Mouse (Mus musculus) MN1 (cell line): ENCODE results near the gene Mettl6.
A peak's percentile ranks its signal among the peaks of the same experiment; 100 is the strongest.

Source experiments
- DNase-seq: peaks from one replicate; pipeline ENCODE4 v3.0.0-alpha.2; 2016; ENCODE audit warnings: low spot score

Mettl6 gene

DNA sequence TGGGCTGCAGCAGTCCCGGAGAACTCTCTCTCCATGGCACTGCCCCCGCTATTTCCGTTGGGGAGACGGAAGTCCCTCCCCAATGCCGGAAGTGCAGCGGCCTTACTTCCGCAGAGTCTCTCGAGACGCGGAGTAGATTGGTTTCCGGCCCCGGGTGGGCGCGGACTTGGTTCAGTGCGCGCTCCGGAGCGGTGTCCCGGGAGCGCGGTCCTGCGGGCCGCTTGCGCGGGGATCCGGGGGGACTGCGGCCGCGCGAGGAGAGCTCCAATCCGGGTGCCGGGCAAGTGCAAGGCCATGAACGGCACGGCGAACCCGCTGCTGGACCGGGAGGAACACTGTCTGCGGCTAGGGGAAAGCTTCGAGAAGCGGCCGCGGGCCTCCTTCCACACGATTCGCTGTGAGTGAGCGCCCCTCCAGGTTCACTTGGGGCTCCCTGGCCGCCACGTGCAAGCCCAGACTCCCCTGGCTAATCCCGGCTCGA is at the start of gene Mettl6:
Mettl6 (minus strand) TSS at position 66 of the 481 bp plus-strand sequence.
- DNase-seq, result peak; percentile 91

DNA sequence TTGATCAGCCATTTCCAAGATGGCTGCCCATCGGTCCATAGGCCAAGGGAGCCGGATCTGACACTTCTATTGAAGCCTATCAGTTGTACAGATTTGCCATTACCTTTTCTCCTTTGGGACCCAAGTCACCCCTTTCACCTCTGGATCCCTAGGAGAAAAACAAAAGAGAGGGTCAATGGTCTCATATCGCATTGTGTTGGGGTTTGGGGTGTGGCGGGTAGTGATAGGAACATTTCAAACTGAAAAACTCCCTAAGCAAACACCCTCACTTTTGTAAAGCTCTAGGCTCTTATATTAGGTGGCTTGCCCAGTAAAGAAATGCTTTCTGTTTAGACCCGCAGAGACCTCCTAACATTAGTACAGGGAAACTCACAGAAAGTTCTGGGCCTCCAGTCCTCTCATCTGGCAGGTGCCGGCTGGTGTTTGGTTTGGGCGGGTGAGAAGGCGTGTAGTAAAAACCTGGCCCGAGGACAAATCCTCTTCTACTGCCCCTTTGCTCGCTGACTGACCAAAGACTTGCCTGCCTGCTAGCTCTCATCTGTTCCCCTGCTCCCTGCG is 49.1 kb upstream of the Mettl6 start:
- no peak for DNase-seq

DNA sequence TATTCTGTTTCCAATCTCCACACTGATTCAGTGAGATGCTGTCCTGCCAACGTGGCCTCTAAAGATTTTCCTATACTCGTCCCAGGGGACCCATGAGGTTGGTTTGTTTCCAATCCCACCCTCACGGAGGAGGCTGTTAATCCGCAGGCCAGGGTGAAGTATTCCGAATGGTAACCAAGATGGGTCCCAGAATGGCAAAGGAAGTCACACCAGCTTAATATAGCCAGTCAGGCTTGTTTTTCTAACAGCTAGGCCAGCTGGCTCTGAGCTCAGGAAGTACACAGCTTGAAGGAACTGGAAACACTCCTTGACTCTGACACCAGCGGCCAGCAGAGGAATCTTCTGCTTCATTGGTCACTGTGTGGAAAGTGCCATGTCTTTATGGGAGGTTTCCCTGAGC is 42.5 kb upstream of the Mettl6 start:
- DNase-seq, result no peak

DNA sequence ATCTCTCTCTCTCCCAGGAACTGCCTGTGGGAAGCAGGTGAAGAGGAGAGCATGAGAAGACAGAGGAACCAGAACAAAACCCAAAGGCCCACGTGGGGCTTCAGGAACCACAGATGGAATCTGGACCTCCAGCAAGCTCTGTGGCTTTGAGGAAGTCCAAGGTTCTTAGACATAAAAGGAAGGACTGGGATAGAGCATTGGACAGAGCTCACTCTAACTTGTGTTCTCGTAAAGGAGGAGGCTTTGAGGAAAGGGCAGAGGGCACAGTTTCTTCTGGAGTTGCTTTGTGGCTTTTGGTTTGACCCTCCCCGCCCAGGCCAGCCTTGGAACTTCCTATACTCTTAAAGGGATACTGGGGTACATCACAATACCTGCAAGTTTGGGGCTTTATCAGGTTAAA is 37.8 kb upstream of the Mettl6 start:
- no peak for DNase-seq

DNA sequence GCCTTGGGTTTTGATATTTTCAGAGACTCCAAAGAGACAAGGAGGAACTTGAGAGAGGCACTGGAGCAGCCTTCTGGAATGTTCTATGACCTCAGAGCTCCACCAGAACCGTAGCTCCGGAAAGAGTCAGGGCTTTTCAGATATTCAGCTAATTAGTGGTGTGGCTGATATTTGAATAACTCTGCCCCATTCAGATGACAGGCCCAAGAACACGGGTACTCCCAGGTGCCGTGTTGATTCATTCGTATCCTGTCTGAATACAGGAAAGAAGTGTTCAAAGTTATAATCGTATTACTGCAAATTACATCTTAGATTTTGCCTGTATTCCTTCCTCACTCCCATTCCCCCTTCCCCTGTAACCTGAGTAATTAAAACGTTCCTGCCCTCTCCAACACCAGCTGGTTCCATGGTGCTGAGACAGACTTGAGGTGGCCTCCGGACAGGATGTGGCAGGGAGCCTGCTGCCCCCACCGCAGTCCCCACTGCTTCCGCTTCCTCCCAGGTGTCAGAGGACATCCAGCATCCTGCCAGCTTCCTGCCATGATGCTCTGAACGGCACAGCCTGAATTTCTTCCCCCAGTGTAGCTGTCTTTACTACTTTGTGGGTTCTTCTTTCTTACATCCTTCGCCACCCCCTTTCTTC is 36.8 kb upstream of the Mettl6 start:
- DNase-seq, result no peak

DNA sequence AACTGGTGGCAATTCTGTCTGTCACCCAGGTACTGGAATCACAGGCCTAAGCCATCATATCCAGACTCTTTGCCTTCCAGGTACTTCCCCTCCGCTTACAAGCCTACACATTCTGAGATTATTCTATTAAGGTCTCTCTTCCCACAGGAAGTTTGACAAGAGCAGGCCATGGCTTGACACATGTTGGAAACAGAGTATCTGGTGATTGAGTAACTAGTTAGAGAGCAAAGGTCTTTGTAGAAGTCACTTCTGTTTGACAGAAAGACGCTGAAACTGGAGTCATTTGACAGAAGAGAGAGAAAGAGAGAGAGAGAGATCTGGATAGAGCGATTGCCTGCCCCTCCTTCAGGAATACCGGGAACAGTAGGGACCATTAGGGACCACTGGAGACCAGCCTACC is 36.0 kb upstream of the Mettl6 start:
- DNase-seq, result no peak

DNA sequence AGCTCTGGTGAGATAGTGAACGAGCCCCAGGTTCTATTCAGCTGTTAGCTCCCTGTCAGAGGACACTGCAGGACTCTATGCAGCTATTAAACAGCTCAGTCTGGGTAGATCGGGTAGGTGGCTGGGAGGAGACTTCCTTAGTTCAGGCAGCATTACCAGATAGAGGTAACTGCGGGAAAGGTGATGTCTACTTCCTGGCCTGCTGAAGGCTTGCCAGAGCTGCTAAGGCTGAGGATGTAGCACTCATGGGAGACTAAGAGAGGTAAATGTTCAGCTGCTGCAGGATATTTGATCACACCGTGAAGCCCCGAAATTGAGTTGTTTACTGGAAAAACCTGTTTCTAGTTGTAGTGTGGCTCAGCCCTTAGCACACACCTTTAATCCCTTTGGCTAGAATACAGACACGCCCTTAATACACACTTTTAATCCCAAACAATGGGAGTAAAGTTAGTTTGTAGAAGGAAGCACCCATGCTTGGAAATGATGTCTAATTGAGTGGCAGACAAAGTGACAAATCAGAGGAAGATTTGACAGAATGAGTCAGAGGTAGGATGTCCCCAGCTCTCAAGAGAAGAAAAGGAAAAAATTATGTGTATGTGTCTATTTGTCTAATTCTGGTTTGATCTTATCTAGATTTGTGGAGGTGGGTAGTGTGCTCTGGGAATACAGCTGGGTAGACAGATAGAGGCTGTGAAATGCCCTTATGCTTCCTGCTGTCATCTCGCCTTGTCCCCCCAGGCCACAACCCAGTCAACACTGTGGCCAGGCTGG is 30.4 kb upstream of the Mettl6 start:
- DNase-seq, result no peak

DNA sequence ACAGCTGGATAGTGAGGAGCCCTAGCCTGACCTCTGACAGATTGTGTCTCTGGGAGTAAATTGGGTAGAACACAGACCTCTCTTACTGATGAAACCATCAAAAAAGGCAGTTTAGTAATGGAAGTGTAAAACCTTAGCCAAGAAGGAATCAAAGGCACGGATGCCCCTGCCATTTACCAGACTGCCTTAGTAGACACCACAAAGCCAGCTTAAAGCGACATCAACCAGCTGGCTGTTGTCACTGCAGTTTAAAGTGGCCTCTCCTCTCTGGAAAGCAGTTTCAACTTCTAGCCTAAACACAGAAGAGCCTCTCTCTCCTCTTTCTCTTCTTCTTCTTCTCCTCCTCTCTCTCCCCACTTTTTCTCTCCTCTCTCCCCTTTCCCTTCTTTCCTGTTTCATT is 26.5 kb upstream of the Mettl6 start:
- DNase-seq, result no peak

DNA sequence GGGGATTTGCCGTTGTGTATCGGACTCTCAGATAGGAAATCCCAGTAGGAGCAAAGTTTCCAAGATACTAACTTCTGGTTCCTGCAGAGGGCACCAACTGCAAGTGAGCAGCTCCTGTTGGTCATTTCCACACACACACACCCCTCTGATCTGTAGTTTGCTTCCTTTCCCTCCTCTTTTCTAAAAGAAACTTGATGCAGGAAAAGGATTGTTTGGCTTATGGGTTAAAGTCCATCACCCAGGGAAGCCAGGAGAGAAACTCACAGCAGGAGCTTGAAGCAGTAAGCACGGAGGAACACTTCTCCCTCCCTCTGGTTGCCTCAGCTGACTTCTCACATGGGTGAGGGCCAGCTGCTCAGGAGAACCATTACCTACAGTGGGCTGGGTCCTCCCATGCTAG is 24.3 kb upstream of the Mettl6 start:
- DNase-seq, result peak; percentile 52

DNA sequence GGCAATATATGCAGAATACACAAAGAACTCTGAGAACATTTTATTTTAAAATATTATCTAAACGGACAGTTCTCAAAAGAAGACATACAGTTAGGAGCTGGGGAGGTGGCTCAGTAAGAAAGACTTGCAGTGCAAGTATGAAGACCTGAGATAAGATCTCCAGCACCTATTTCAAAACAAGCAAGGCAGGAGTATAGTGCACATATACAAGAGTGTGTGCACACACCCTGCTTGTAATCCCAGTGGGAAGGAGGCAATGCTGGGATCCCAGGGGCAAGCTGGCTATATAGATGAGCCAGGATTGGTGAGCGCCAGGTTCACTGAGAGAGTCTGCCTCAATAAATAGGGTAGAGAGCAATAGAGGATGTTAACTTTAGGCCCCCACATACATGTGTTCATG is 21.1 kb upstream of the Mettl6 start:
- DNase-seq, result no peak

DNA sequence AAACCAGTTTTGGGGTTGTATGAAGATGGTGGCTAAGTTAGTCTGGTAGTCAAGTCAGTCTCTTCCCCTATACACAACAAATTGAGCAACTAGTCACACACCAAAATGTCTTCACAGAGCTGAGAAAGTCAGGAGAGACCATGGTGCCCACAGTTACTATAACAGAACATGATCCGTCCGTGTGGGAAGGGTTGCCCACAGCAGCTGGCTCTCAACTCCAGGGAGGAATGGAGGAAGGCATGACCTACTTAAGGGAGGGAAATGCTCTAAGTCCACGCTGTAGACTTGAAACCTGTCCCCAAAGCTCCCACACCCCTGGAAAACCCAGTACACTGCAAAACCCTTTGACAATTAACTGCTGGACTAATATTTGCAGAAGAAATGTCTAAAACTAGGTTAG is 15.5 kb upstream of the Mettl6 start:
- DNase-seq, result no peak

DNA sequence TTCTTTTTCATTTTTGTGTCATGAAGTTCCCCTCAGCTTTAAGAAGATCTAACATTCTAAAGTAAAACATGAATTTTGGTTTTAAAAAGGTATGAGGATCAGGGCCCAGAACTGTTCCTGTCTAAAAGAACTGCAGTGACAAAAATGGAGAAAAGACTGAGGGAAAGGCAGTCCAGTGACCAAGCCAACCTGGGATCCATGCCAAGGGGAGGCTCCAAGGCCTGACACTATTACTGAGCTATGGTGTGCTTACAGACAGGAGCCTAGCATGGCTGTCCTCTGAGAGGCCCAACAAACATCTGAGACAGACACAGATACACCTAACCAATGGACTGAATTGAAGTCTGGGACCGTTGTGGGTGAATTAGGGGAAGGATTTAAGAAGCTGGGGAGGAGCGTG is 15.1 kb upstream of the Mettl6 start:
- peak; percentile 65 for DNase-seq

DNA sequence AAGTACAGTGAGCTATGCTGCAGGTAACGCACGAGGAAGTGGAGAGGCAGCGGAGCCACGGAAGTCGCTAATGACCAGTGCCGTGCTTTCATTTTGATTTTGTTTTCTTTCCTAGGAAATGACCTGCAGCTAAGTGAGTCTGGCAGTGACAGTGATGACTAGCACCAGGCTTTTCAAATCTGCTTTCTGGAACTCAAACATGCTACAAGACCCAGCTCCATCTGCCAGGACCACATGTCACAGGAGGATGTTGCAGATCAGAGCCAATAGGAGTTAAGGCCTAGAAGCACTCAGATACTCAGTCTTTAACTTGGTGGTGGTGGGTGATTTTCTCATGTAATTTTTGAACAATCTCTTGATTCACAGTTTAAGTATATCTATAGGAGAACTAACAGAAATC is 11.6 kb upstream of the Mettl6 start:
- no peak for DNase-seq

DNA sequence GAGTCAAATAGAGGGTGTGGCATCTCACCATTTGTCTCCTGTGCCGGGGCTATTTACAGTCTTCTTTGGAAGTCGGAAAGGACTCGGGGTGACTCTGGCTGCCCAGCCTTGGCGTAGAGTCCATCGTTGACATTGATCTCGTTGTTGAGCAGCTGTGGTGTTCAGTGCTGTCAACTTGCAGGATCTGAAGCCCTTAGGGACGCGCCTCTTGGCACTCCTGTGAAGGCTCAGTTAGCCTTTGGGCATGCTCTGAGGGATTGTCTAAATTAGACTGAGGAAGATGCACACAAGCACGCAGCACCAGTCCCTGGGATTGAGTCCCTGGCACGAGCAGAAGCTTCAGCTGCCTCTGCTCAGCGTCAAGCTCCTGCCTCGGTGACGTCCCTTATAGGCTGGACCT is 8.6 kb upstream of the Mettl6 start:
- peak; percentile 34 for DNase-seq

DNA sequence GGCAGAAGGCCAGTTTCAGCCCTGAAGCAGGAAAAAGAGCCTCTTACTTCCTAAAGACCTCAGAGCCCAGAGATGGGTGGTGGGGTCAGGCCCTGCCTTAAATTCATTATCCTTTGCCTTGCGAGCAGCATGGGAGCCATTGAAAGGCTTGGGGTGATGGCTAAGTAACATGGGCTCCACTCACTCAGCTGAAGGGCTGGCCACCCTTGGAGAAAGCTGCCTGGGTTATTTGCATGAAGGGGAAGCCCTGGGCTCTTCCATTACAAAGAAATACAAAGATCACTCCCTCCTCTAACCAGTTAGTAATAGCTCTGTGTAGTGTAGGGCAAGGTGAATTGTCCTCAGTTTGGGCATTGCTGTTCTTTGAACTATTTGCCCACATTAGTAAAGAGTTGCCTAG is 4.7 kb upstream of the Mettl6 start:
- no peak for DNase-seq

DNA sequence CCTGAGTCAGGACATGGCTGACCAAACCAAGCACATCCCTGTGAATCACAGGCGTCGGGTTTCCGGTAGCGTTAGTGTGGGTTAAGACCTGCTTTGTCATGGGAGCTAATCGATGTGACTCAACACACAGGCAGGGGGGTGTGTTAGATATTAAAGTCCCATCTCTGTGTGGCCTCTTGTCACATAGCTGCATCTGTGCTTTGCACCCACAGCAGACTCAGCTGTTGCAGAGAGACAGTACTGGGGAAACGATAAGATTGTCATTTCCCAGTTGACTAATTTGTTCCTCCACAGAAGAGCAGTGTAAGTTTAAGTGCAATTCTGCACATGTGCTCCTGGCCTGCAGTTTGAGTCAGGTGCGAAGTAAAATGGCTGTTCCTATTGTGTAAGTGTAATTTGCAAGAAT is 1.4 kb upstream of the Mettl6 start:
- DNase-seq, result peak; percentile 73

DNA sequence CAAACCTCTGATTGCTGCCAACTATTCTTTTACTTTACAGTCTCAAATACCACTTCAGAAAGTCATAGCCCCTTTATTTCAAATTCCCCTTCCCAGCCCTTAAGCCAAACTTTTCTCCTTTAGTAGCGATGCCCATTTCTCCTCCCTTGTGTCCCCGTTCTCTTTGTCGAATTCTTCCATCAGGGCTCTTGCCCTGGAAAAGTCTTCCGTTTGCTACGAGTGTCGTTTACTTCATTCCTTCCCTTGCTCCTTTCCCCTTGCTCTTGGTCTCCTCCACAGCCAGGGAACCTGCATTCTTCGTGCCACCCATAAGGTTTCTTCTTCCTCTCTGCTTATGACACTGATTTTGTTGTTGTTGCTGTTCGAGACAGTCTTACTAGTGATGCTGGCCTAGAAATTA is 698 bp upstream of the Mettl6 start:
- no peak for DNase-seq

DNA sequence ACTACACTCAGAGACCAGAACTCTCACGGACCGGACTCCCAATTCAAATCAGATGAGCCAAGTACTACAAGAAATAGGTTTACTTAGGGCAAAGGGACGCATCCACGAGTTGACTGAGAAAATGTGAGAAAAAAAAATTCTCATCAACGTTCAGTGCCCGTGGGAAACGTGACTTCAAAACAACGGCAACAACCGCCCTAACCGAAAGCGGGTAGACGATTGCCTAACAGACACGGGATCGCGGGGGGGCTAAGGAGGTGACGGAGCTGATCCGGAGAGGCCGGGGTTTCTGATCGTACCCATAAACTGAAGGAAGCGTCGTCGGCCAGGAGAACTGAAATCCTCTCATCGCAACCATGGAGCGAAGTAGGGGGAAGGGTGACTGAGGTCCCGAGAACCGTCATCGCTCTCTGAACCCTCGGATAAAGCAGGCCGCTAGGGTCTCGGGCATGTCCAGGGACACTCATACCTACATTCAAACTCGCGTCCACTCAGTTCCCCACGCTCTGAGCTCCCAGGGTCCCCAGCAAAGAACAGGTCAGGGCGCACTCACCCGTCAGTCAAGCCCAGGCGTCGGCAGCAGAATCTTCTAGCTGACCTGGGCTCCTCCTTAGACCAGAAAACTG is 378 bp downstream of the Mettl6 start, which contains the start of gene Eaf1:
Eaf1 (plus strand) TSS at position 51 of the 626 bp plus-strand sequence.
- peak; percentile 76 for DNase-seq

DNA sequence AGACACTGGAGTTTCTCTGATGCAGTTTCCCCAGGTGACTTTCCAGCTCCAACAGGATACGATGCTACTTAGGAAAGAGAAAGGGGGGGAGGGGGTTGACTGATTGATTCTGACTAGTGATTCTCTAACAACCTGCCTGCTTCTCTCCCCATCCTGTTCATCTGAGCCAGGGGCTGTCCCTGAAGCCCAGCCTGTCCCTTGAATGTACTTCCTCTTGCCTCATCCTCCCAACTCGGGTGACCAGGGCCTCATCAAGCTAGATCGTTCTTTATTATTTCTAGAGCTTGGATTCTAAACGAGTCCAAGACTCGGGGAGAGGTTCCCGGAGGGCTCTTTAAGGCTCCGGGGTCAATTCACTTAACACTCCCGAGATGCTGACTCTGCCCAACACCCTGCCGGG is 939 bp downstream of the Mettl6 start:
- peak; percentile 21 for DNase-seq

DNA sequence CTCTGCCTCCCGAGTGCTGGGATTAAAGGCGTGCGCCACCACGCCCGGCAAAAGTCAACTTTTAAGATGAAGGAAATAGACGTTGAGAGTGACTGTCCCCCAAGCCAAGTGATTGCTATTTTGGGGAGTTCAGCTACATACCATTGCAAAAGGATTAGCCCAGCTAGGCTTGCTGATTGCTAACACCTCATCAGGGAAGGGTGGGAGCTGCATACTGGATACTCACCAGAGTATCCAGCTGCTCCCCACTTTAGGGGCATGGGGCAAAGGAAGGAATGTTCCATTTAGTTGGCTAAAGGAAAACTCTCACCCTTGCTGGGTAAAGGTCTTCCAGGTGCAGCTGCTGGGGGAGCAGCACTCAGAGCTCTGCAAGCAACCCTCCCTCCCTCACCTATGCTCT is 6.8 kb downstream of the Mettl6 start:
- no peak for DNase-seq

DNA sequence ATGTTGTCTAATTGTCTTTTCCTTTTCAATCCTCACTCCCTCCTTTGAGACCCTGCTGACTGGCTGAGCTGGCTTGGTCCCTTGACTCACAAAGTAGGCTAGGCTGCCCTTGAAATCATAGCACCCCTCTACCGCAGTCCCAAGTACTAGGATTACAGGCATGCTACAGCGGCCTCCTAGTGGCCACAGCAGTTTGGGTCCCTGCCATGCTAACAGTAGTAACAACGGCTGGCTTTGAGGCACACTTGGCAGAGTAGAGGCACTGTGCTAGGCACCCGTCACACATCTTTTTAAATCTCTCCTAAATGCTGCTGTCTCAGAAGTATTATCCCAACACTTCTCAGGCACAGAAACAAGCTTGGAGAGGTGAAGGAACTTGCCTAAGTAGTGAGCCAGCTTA is 8.4 kb downstream of the Mettl6 start:
- DNase-seq, result no peak

DNA sequence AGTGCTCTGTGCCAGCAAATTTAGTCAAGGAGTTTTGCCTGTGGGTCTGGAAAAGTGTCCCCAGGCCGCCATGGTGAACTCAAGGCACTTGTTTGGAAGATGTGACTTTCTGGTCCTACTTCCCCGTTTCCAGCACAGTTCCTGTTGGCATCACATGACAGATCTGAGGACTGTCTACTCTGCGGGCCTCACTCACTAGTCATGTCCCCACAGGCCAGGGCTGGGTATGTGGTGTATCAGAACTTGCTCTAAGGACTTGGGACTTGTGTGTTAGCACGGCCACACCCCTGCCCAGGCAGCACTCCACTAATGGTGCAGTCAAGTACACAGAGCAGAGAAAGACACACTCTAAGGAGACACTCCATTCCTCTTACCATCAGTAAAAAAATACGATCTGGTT is 12.4 kb downstream of the Mettl6 start:
- no peak for DNase-seq

DNA sequence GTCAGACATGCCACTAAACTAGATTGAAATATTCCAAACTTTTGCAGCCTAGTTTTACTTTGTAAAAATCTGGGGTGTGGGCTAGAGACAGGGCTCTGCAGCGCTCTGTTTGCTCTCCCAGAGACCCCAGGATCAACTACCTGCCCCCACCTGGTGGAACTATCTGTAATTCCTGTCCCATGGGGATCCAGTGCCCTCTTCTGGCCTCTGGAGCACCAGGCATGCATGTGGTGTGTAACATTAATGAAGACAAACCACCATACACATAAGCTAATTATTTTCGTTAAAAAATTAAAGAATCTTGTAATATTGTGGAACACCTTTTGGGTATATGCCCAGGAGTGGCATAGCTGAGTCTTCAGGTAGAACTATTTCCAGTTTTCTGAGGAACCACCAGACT is 21.5 kb downstream of the Mettl6 start:
- DNase-seq, result no peak
